Mouse (Mus musculus) cerebellum, postnatal 25 days (tissue): Measurements from ENCODE around the gene Sun2.

ENCODE experiments used
- DNase-seq, 2 experiments: peaks; one replicate each; pipeline ENCODE4 v3.0.0; 2021; ENCODE audit warnings: mixed read lengths in 2 of 2

Sun2 gene

DNA sequence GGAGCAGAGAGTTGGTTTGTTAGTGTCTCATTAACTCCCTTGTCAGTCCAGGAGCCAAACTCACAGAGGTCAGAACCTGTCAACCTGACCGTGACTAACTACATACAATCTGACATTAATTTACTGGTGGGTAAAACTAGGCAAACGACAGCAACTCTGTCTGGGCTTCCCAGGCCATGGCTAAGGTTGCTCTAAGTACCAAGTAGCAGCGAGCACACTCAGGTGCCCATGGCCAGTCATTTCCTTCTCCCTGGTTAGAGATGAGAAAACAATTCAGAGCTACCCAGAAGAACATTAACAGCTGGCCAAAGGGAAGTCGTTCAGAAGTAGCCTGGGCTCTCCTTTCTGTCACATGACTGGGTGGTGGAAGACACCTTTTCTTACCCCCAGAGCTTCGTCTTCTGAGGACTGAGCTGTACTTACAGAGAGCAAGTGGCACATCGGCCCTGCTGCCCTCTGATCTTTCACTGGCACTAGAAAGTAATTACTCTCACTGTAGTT, 57.1 kb downstream of the Sun2 start:
- no peak for DNase-seq

- DNase-seq, result peak; percentile 54 to 68
Observed at GRCm38 (mm10) chr15:79684616-79685015, 57.7 kb downstream of the Sun2 start.

GRCm38 (mm10) chr15:79683707-79684465, 58.5 kb downstream of the Sun2 start:
- DNase-seq, result no peak

DNA sequence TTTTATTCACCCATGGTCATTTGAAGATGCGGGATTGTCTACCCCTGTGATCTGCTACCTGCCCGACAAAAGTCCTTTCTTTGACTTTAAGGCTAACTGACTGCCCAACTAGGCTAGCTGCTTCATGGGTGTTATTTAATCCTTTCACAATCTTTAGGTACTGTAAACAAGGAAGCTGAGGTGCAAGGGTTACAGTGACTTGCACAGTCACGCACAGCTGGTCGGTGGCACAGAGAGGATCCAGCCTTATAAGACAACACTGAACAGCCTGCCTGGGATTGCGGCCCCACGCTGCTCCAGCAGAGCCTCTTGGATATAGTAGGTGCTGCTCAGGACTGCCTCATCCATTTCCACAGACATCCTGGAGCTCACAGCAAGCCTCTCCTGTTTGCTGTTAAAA, 59.2 kb downstream of the Sun2 start:
- no peak for DNase-seq

GRCm38 (mm10) chr15:79681973-79682372, 60.4 kb downstream of the Sun2 start:
- no peak for DNase-seq

DNA sequence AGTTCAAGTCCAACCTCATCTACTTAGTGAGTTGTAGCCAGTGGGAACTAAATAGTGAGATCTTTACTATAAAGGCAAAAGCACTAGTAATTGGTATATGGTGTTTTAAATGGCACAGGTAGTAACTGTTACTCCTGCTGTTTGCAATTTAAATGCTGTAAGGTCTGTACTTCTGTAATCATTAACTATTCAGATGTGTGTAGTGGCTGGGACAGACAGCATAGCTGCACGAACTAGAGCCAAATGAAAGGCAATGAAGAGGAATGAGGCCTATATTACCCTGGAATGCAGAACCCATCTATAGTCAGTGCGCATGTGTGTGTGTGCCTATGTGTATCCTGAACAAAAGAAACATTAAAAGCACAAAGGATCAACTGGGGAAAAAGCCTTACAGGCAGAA, 64.4 kb downstream of the Sun2 start:
- DNase-seq, result no peak
